ENCODE assay signal across 8 mouse cellular contexts in genomic region chr12:80260056-80260743, GRCm38 (mm10). TPM values are rescaled to one million over a fixed set of nuclear protein-coding genes. Genes with fewer than 3 reads are reported as not detected.
DNase-seq lines count a peak whose midpoint lies in the region; ATAC-seq lines count a peak whose summit lies in the region.

Actn1 (minus strand) TSS chr12:80260371.

- no peaks in the 10 kb centered on the region for H3K36me3 ChIP-seq in hindbrain, embryonic 14.5 days (replicated peaks; ENCODE audit: control insufficient read depth, insufficient read depth)

- no peaks in the 10 kb centered on the region for H3K27me3 ChIP-seq in hindbrain, embryonic 14.5 days (ENCODE audit: control insufficient read depth, insufficient read depth, low read length)

- H3K9me3 ChIP-seq in hindbrain, embryonic 14.5 days (ENCODE audit: control insufficient read depth, low read length) = no peaks in the 10 kb centered on the region

- peak within 1 kb of the TSS; percentile 78 for H3K4me2 ChIP-seq in hindbrain, embryonic 14.5 days (replicated peaks)

- 1% methylated on average over 55 of the region's 55 CpGs for WGBS in hindbrain, embryonic 14.5 days

- H3K4me3 ChIP-seq in hindbrain, embryonic 14.5 days (replicated peaks; ENCODE audit: low read length) = peak within 1 kb of the TSS; percentile 76

- peak; percentile 93 for ATAC-seq in hindbrain, embryonic 14.5 days (ENCODE audit: low FRiP score)

- peak within 1 kb of the TSS; percentile 81 for H3K27ac ChIP-seq in hindbrain, embryonic 14.5 days

- DNase-seq in WW6 (ENCODE audit: low read depth, low spot score) = peak; percentile 92
- peak; percentile 71 to 85 for DNase-seq in cerebellum, postnatal 4 days (ENCODE audit: low spot score in 2 of 2)
- DNase-seq in frontal cortex, postnatal 36 days (ENCODE audit: low spot score in 2 of 2) = peak; percentile 92 to 93
- peak; percentile 81 for DNase-seq in hindbrain, embryonic 14.5 days (ENCODE audit: low spot score)
- DNase-seq in layer of hippocampus, postnatal 36 days = peak; percentile 88 to 90
- DNase-seq in lung, postnatal 25 days (ENCODE audit: low spot score) = peak; percentile 95
- peak; percentile 97 for DNase-seq in retina, postnatal 1 day
- DNase-seq in thymus, postnatal 4 days = peak; percentile 85

- H3K4me1 ChIP-seq in hindbrain, embryonic 14.5 days (replicated peaks; ENCODE audit: control insufficient read depth, insufficient read depth, low read length) = peaks cover 10% of the 10 kb centered on the region

- H3K9ac ChIP-seq in hindbrain, embryonic 14.5 days = peak within 1 kb of the TSS; percentile 82

RNA-seq across cellular contexts. Expression of gene Actn1, which starts in this region (rescaled TPM):
- 9.9 and 10.0 TPM in 2 replicates for polyA plus RNA-seq in hindbrain, embryonic 14.5 days (2014; fragmentation: Nextera tagmentation; extraction: Ambion mirVana)
- 100 to 1,000 TPM in 1 of 2 experiments, 10 to 100 TPM in 1; 97.5 to 106 TPM for total RNA-seq in layer of hippocampus, postnatal 36 days (2021)

Comparison
In these comparisons a context has a peak if more than half of its experiments do, and no peak if none do; other contexts are left out.
1. Peak in every context shown above with its lines: DNase-seq, ATAC-seq, H3K4me3 ChIP-seq and H3K27ac ChIP-seq.